Mouse (Mus musculus) cortical plate, adult 2 months (tissue): ENCODE data around the gene Doc2g.
"Not testable (repeated sequence)": the region's sequence is repeated elsewhere in the genome, so short reads cannot be mapped to it uniquely, and the experiment has no call there.

Source experiments
- CTCF ChIP-seq: fragments of 200-500 bp; IDR thresholded peaks from 2 replicates; pipeline ENCODE4 v1.5.1; 2011; ENCODE audit warnings: mild to moderate bottlenecking, control low read depth, low read length; ENCODE audit not compliant: insufficient read depth; ENCODE audit errors: extremely low read depth
- POLR2A ChIP-seq: fragments of 200-500 bp; IDR thresholded peaks from 2 replicates; pipeline ENCODE4 v1.6.1; 2011; ENCODE audit warnings: mild to moderate bottlenecking, low read length, control low read depth; ENCODE audit not compliant: insufficient read depth; ENCODE audit errors: extremely low read depth

- TF ChIP-seq CTCF, POLR2A: not testable (repeated sequence)
Observed at GRCm38 (mm10) chr19:4041500-4041899, 38.4 kb downstream of the Doc2g start.
